Mouse (Mus musculus): Measurements from ENCODE around the gene Cx3cr1.
"Not testable (repeated sequence)": the region's sequence is repeated elsewhere in the genome, so short reads cannot be mapped to it uniquely, and the experiment has no call there.

Cx3cr1 gene

GRCm38 (mm10) chr9:120024171-120024570, 45.5 kb downstream of the Cx3cr1 start:
- no peak for DNase-seq

GRCm38 (mm10) chr9:120023086-120023811, 46.4 kb downstream of the Cx3cr1 start, which contains the start of gene Xirp1:
Xirp1 (minus strand) TSS chr9:120023598.
- DNase-seq, result no peak

- DNase-seq, result no peak
Measured at GRCm38 (mm10) chr9:120021164-120021563, 48.5 kb downstream of the Cx3cr1 start.

- peak in 1 of 2 experiments; percentile 75 for DNase-seq
Measured at GRCm38 (mm10) chr9:120020285-120020890, 49.3 kb downstream of the Cx3cr1 start.

GRCm38 (mm10) chr9:120016956-120017355, 52.7 kb downstream of the Cx3cr1 start:
- peak; percentile 25 to 80 for DNase-seq

GRCm38 (mm10) chr9:120014828-120015227, 54.9 kb downstream of the Cx3cr1 start:
- no peak for DNase-seq

- DNase-seq, result peak in 1 of 2 experiments; percentile 33
Measured at GRCm38 (mm10) chr9:120013251-120013820, 56.3 kb downstream of the Cx3cr1 start.

GRCm38 (mm10) chr9:120012781-120013180, 56.9 kb downstream of the Cx3cr1 start:
- no peak for DNase-seq

GRCm38 (mm10) chr9:120012161-120012560, 57.5 kb downstream of the Cx3cr1 start:
- not testable (repeated sequence) for DNase-seq

- DNase-seq, result peak; percentile 77 to 79
Measured at GRCm38 (mm10) chr9:120011533-120011932, 58.1 kb downstream of the Cx3cr1 start.

- peak; percentile 99 for DNase-seq
Measured at GRCm38 (mm10) chr9:120010781-120011511, 58.7 kb downstream of the Cx3cr1 start.

GRCm38 (mm10) chr9:120009871-120010270, 59.8 kb downstream of the Cx3cr1 start:
- no peak for DNase-seq

- DNase-seq, result no peak
Measured at GRCm38 (mm10) chr9:120009226-120009841, 60.3 kb downstream of the Cx3cr1 start.

GRCm38 (mm10) chr9:120007833-120008232, 61.8 kb downstream of the Cx3cr1 start:
- no peak for DNase-seq

- no peak for DNase-seq
Measured at GRCm38 (mm10) chr9:120005936-120006335, 63.7 kb downstream of the Cx3cr1 start.

- DNase-seq, result no peak
Measured at GRCm38 (mm10) chr9:120002893-120003292, 66.8 kb downstream of the Cx3cr1 start.

GRCm38 (mm10) chr9:120001945-120002725, 67.5 kb downstream of the Cx3cr1 start:
- peak; percentile 94 for DNase-seq

GRCm38 (mm10) chr9:120000761-120001160, 68.9 kb downstream of the Cx3cr1 start:
- DNase-seq, result no peak

- DNase-seq, result no peak
Measured at GRCm38 (mm10) chr9:119999636-120000035, 70.0 kb downstream of the Cx3cr1 start.

GRCm38 (mm10) chr9:119998776-119999175, 70.9 kb downstream of the Cx3cr1 start:
- no peak for DNase-seq

- no peak for DNase-seq
Measured at GRCm38 (mm10) chr9:119996080-119996479, 73.6 kb downstream of the Cx3cr1 start.

GRCm38 (mm10) chr9:119994207-119994606, 75.5 kb downstream of the Cx3cr1 start:
- no peak for DNase-seq

All from lung, postnatal 4 days (tissue).